Mouse (Mus musculus) lung, adult 2 months (tissue): ENCODE measurements at regions not wholly inside any gene's neighbourhood (a gene's known extent, or its start where the extent isn't known, plus 50 kb on each side); places are given as distances from the start of the nearest gene placed in this dataset.

ENCODE experiments used
- CTCF ChIP-seq: fragments of 200-500 bp; IDR thresholded peaks from 2 replicates; pipeline ENCODE4 v1.5.1; 2011; ENCODE audit warnings: mild to moderate bottlenecking, low read length, control low read depth; ENCODE audit not compliant: insufficient read depth
- POLR2A ChIP-seq: fragments of 200-500 bp; IDR thresholded peaks from 2 replicates; pipeline ENCODE4 v1.6.1; 2011; ENCODE audit warnings: low read depth, mild to moderate bottlenecking, control low read depth, low read length, borderline replicate concordance; ENCODE audit errors: extremely low read depth

- TF ChIP-seq CTCF (no peak), POLR2A (no peak)
Measured at GRCm38 (mm10) chr9:34243674-34244073, 242.0 kb upstream of the Kirrel3 start.
